Mouse (Mus musculus) liver, postnatal 0 days (tissue): ENCODE results near the gene Tfap2c.

Experiments used
- CTCF ChIP-seq: sonication (generic); IDR thresholded peaks from 2 replicates; pipeline ENCODE4 v1.5.1; 2016; ENCODE audit warnings: antibody characterized with exemption, low read depth
- EP300 ChIP-seq: IDR thresholded peaks from 2 replicates; pipeline ENCODE4 v1.6.1; 2016; ENCODE audit warnings: antibody characterized with exemption, low read depth, mild to moderate bottlenecking

- TF ChIP-seq CTCF (peak; percentile 72), EP300 (no peak)
Measured at GRCm38 (mm10) chr2:172550364-172551080, 1.1 kb downstream of the Tfap2c start.
